Mouse (Mus musculus): ENCODE results near the gene Gm10134. TPM values are rescaled to one million over a fixed set of nuclear protein-coding genes. Genes with fewer than 3 reads are reported as not detected.

The Gm10134 gene
- total RNA-seq, 2 experiments from 2014 or later, result 1.2 TPM; not detected in 1

DNA sequence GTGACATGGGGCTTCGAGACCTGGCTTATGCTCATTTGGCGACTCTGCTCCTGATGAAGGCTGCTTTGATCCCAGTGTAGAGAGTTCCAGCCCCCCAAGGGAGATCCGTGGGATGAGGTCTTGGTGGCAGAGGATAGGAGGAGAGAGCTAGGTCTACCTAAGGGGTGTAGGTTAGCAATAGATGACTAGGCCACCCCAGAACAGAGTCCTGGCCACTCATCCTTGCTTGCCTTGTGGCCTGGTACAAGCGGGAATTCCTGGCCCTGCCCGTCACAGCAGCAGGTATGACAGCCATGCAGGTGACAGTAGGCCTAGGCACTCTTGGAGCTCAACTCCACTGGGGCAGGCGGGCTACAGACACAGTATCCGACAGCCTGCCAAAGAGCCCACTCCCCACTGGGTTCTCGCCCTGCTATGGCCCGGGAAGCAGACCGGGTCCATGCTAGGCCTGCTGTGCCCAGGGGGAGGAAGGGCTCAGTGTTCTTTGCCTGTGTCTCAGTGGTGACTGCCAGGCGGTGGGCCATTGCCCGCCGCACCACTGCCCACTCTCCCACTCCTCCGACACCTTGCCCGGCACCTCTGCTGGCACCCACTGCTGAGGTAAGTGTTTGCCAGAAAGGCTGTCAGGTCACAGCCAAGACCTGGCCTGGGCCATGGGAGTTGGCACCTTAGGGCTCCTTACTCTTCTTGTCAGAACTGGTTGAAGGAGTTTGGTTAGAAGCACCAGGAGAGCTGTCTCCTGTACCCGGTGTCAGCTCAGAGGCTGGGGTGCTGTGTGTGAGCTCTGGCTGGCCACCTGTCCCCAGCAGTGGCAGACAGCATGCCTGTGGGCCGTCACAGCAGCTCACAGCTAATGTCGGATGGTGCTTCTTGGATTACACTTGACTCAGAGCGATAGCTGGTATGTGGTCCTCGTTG, 21.8 kb downstream of the Gm10134 start:
- TF ChIP-seq CTCF (conservative IDR thresholded peaks at IDR 0.05), result no peak
- H3K27ac ChIP-seq, result peak overlapping the region; percentile 86; the same call in 1 of the 2 replicates
- no peak for DNase-seq (ENCODE audit: low spot score in 2 of 2)
- no peak overlapping the region for H3K4me3 ChIP-seq

DNA sequence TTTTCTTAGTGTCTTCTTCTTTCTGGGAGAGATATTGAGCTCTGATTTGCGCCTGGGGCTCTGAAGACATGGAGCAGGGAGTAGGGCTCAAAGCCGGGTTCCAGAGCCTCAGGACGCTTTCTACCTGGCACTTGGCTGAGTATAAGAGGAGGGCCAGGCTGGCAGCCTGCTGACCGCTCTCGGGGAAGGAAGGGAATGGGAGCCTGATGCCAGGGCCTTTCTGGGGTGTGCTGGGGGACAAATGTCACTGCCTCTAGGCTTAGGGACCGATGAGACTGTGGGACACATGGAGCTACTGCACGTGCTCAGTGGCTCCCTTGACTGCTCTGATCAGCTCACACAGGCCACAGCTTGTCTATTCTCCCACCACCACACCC, 22.4 kb downstream of the Gm10134 start:
- Histone ChIP-seq H3K27ac (no peak overlapping the region; the same call in 1 of the 2 replicates), H3K4me3 (no peak overlapping the region)
- DNase-seq (ENCODE audit: low spot score in 2 of 2), result no peak
- TF ChIP-seq CTCF (conservative IDR thresholded peaks at IDR 0.05), result no peak

DNA sequence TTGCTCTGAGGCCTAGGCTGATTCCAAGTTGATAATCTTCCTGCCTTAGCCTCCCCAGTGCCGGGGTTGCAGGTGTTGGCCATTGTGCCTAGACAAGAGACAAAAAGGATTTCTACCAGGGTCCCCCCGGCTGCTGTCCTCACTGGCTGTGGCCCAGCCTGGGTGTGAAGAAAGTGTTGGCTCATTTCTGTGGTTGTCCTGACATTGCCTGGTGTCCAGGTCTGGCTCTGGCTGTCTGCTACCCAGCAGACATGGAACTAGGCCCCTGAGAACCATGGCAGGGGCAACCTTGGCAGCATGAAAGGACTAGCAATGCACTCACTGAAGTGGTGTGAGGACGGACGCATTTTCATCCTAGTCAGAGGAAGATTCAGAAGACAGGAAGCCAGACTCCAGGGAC, 24.0 kb downstream of the Gm10134 start:
- H3K4me3 ChIP-seq, result no peak overlapping the region
- peak overlapping the region; percentile 62 for H3K27ac ChIP-seq
- TF ChIP-seq CTCF (conservative IDR thresholded peaks at IDR 0.05), result no peak
- no peak for DNase-seq (ENCODE audit: low spot score in 2 of 2)

DNA sequence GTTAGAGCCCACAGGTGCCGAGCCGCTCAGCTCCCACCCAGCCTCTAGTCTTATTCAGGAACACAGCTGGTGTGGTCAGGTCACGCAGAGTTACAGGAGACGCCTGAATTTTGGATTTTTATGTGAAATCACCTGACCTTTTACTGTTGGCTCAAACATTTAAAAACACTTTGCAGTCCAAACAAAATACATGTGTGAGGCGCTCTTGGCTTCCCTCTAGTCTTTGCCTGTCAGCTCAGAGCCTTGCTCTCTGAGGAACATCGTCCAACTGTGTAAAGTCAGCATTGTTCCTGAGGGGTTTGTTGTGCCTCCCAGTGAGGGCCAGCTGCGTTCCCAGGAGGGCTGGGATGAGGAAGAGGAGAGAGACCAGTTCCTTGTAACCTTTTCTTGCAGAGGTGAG, 24.4 kb downstream of the Gm10134 start:
- no peak for TF ChIP-seq CTCF (conservative IDR thresholded peaks at IDR 0.05)
- DNase-seq (ENCODE audit: low spot score in 2 of 2), result no peak
- no peak overlapping the region for H3K4me3 ChIP-seq
- H3K27ac ChIP-seq, result peak overlapping the region; percentile 62

DNA sequence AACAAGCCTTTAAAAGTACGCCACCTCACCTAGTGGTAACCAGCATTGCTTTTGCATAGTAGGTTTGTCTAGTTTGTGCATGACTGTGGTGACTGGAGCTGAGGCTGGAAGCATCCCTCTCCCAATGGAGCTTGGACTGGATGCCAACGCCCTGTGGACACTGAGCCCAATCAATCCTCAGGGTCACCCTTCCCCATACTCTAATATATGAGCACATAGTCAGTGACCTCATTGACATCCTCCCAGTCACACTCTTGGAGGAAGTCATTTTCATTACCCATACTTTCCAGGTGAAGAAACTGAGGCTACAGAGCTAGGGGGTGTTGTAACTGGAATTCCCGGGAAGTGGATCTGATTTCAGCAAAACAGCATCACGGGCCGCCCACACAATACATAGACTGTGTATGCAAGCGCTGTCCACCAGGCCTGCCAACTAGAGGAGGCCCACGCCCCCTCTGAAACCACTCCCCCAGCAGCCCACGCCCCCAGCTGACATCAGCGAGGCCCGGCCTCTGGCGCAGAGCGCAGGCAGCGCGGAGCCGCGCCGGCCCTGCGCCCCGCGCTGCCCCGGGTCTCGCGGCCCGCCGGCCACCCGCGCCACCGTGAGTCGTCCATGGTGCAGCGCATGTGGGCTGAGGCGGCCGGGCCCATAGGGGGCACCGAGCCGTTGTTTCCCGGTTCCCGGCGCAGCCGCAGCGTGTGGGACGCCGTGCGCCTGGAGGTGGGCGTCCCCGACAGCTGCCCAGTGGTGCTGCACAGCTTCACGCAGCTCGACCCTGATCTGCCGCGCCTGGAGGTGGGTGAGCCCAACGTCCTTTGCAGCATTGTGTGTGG, 27.3 kb downstream of the Gm10134 start:
- Histone ChIP-seq H3K27ac (peak overlapping the region; percentile 97), H3K4me3 (peak overlapping the region; percentile 92)
- peak; percentile 89 to 92 for DNase-seq (ENCODE audit: low spot score in 2 of 2)
- TF ChIP-seq CTCF (conservative IDR thresholded peaks at IDR 0.05), result peak; percentile 67

DNA sequence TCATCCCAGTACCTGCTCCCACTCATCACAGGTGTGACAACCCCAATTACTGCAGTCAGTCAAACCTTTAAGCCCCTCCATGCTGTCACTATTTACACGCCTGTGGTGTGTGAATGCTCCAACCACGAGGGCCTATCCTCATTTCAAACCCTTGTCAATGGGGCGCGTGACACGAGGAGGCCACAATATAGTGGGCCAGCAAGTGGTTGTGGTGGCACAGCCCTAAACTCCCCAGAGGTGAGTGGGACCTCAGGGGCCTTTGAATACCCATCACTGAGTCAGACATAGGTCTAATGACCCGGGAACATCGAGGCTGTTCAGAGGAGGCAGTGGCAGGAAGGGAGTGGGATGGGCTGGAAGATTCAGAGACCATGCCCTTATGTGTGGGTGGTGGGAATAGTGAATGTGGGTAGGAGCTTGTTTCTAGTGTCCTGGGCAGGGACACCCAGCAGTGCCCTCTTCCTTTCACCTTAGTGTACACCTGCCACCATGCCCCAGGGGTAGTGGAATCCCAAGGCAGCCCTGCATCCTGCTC, 28.1 kb downstream of the Gm10134 start:
- DNase-seq (ENCODE audit: low spot score in 2 of 2), result no peak
- Histone ChIP-seq H3K27ac (peak overlapping the region; percentile 97), H3K4me3 (peak overlapping the region; percentile 92)
- TF ChIP-seq CTCF (conservative IDR thresholded peaks at IDR 0.05), result no peak

DNA sequence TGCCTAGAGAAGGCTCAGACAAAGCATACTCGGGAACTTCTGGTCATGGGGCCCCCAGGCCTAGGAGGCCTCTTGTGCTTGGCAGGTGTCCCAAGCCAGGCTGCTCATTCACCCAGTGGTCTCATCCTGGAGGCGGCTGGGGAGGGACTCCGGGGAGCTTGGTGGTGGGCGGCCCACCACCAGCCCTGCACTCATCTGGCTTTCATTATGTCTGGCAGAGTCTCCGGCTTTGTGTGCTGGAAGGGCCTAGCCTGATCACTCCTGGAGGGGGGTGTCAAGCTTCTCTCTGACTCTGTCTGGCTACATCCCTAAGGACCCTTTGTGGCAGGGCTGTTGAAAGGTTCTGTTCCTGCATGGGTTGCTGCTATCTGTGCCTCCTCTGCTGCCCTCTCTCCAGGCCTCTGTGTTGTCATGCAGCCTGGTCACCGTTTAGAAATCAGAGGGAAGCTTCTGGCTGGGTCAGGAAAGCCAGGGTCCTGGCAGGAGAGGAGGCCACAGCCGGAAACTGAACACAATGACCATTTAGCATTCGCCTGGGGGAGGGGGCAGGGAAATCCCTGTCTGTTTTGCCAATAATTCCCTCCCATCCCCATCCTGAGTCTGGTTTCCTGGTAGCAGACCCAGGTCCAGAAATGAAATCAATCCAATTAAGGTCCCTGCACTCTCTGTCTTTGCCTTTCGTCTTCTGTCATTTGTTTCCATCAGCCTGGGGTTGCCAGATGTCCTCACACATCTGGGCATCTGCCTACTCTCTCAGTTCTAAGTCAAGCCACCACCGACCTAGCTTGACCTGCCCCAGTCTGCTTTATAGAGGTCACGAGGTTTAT, 28.8 kb downstream of the Gm10134 start:
- peak overlapping the region; percentile 97 for H3K27ac ChIP-seq
- peak overlapping the region; percentile 92 for H3K4me3 ChIP-seq
- no peak for TF ChIP-seq CTCF (conservative IDR thresholded peaks at IDR 0.05)
- no peak for DNase-seq (ENCODE audit: low spot score in 2 of 2)

DNA sequence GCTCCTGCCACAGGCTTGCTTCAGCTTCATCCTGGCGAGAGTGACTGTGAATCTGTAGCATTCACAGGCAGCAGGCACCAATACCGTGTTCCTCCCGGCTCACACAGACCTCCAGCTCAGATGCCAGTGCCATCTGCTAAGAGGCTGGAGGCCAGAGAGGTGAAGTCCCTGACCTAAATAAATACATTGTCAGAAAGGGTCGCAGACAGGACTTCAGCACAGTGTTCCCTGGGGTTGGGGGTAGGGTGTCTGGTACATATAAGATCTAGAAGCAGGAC, 29.3 kb downstream of the Gm10134 start:
- no peak for DNase-seq (ENCODE audit: low spot score in 2 of 2)
- peak overlapping the region; percentile 92 for H3K4me3 ChIP-seq
- no peak for TF ChIP-seq CTCF (conservative IDR thresholded peaks at IDR 0.05)
- peak overlapping the region; percentile 97 for H3K27ac ChIP-seq

DNA sequence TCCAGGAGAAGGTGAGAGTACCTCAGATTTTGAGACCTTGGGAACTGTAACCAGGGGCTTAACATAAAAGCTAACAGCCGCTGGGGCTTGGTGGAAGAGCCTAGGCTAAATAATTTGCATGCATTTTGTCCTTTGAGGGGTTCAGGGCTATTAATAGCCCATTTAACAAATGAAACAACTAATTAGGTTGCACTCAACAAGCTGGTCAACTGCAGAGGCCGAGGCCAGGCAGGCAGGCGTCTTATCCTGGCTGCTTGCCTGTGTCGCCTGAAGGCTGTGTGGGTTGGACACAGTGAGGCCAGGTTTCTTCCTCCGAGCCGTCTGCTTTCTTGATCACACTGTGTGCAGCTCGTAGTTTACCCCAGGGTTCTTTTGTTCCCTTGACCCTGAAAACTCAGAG, 29.8 kb downstream of the Gm10134 start:
- H3K4me3 ChIP-seq, result peak overlapping the region; percentile 92

DNA sequence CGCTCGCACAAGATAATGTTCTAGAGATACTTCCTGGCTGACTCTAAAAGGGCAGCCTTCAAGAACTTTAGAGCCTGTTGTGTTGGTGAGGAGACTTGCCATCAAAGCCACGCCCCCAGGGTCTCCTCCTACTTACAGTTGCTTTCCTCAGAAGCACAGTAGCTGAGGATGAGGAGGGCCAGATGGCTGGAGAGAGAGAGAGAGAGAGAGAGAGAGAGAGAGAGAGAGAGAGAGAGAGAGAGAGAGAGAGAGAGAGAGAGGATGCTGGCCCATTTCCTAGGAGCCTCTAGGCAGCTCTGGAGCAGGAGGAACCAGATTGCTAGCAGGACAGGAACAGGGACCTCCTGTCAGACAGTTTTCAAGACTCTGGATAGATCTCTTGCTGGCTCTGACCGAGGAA, 30.3 kb downstream of the Gm10134 start:
- TF ChIP-seq CTCF (conservative IDR thresholded peaks at IDR 0.05), result no peak
- Histone ChIP-seq H3K27ac (peak overlapping the region; percentile 97), H3K4me3 (peak overlapping the region; percentile 92; the same call in 1 of the 2 replicates)
- no peak for DNase-seq (ENCODE audit: low spot score in 2 of 2)

More for the DNA sequence above, 29.8 kb downstream of the Gm10134 start:
- H3K27ac ChIP-seq, result peak overlapping the region; percentile 97
- peak; percentile 56 to 63 for DNase-seq (ENCODE audit: low spot score in 2 of 2)
- TF ChIP-seq CTCF (conservative IDR thresholded peaks at IDR 0.05), result no peak

DNA sequence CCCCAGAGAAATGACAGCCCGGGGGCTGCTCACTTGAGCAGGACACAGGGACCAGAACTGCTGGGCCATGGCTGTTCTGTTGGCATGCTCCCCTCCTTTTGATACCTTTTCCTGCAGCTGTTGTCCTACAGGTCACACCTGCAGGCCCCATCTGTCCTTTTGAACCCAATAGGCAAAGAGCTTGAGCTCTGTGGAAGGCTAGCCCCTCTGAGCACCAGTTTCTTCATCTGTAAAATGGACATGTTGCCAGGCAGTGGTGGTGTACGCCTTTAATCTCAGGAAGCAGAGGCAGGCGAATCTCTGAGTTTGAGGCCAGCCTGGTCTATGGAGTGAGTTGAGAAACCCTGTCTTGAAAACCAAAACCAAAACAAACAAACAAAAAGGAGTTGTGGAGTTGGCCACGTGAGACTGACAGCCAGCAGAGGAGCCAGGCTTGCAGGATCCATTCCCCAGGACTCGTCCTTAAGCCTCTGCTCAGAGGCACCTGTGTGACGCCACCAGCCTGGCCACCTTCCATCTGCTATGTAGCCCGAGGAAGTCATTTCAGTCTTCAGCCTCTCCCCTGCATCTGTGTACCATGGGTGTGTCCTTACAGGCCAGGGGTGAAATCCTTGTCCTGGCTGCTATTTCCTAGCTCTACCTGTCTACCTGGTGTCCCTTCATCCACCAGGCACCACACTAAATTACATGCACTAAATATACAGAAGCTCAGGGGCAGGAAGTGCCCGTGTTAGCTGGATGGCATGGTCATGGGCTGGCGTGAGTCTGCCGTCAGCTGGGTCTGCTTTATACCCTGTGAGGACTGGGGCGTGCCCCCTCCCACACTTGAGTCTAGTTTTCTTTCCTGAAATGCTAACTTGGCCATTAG, 31.1 kb downstream of the Gm10134 start:
- Histone ChIP-seq H3K27ac (peak overlapping the region; percentile 97), H3K4me3 (peak overlapping the region; percentile 24; the same call in 1 of the 2 replicates)
- no peak for TF ChIP-seq CTCF (conservative IDR thresholded peaks at IDR 0.05)
- DNase-seq (ENCODE audit: low spot score in 2 of 2), result no peak

DNA sequence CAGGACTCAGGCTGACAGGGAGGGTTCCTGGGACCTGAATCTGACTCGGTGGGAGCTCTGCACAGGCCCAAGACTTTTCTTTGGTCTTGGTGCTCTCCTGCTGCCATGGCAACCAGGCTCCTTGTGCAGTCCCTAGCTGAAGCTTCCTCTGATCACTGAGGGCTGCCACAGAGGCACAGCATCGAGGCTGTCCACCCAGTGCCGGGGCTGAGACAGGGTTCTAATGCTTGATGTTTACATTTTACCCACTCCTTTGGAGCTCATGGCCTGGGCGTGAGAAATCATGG, 31.7 kb downstream of the Gm10134 start:
- DNase-seq (ENCODE audit: low spot score in 2 of 2), result no peak
- no peak for TF ChIP-seq CTCF (conservative IDR thresholded peaks at IDR 0.05)
- Histone ChIP-seq H3K27ac (peak overlapping the region; percentile 97), H3K4me3 (no peak overlapping the region)
